Mouse (Mus musculus) midbrain, embryonic 16.5 days (tissue): ENCODE results near the gene Mbnl1. TPM values are rescaled to one million over a fixed set of nuclear protein-coding genes. Genes with fewer than 3 reads are reported as not detected.

ENCODE experiments used
- ATAC-seq: fragments of 200-750 bp; cut with Nextera tagmentation; 2 replicates; pipeline ENCODE4 v1.8.0; 2017; ENCODE audit warnings: moderate TSS enrichment
- H3K27ac ChIP-seq: fragments of 300-500 bp; sonication (generic); 2 replicates; pipeline ENCODE4 v1.5.1; 2014; ENCODE audit warnings: mild to moderate bottlenecking, low read length, mixed read lengths
- H3K27me3 ChIP-seq: fragments of 300-500 bp; sonication (generic); 2 replicates; pipeline ENCODE4 v1.6.1; 2014; ENCODE audit warnings: low read depth, low read length, mixed read lengths; ENCODE audit not compliant: control insufficient read depth, insufficient read depth
- H3K36me3 ChIP-seq: fragments of 300-500 bp; sonication (generic); 2 replicates; pipeline ENCODE4 v1.6.1; 2014; ENCODE audit warnings: mild to moderate bottlenecking, low read length, moderate library complexity, mixed read lengths; ENCODE audit not compliant: control insufficient read depth, insufficient read depth
- H3K4me1 ChIP-seq: fragments of 300-500 bp; sonication (generic); 2 replicates; pipeline ENCODE4 v1.6.1; 2014; ENCODE audit warnings: mild to moderate bottlenecking, low read length, mixed read lengths; ENCODE audit not compliant: control insufficient read depth, insufficient read depth
- H3K4me2 ChIP-seq: fragments of 300-500 bp; sonication (generic); 2 replicates; pipeline ENCODE4 v1.6.1; 2014; ENCODE audit warnings: mild to moderate bottlenecking, low read length, mixed read lengths
- H3K4me3 ChIP-seq: fragments of 300-500 bp; sonication (generic); 2 replicates; pipeline ENCODE4 v1.5.1; 2014; ENCODE audit warnings: low read depth, mild to moderate bottlenecking, low read length, moderate library complexity, mixed read lengths
- H3K9ac ChIP-seq: fragments of 300-500 bp; sonication (generic); 2 replicates; pipeline ENCODE4 v1.6.1; 2014; ENCODE audit warnings: low read depth, low read length, mixed read lengths
- H3K9me3 ChIP-seq: fragments of 300-500 bp; sonication (generic); replicated peaks from 2 replicates; pipeline ENCODE4 v1.6.1; 2014; ENCODE audit warnings: mild to moderate bottlenecking, low read length, mixed read lengths; ENCODE audit not compliant: control insufficient read depth, poor library complexity, severe bottlenecking
- WGBS: fragments of 180-500 bp; shearing (Covaris S2); extraction: QIAGEN DNeasy Blood & Tissue Kit; methylation state at CpG from one replicate; pipeline ENCODE4 v1.1.7; 2014; 5-methylcytosine and 5-hydroxymethylcytosine counted together
- polyA plus RNA-seq: library from polyadenylated mRNA; unstranded; fragments of >200 nt; fragmentation: Nextera tagmentation; extraction: Ambion mirVana; gene quantifications from 2 replicates; pipeline ENCODE4 v1.2.1, GENCODE M21; 2015

Gene Mbnl1
- polyA plus RNA-seq, 1 experiment from 2014 or later: 46.8 TPM

GRCm38 (mm10) chr3:60507979-60508378, 35.3 kb downstream of the Mbnl1 start:
- no peak overlapping the region for H3K4me3 ChIP-seq
- no peak overlapping the region for H3K4me2 ChIP-seq
- ATAC-seq: no peak

GRCm38 (mm10) chr3:60511197-60511596, 38.6 kb downstream of the Mbnl1 start:
- Histone ChIP-seq H3K4me1 (peaks cover 2% of the 10 kb centered on the region; the same call in 1 of the 2 replicates), H3K4me3 (no peak overlapping the region), H3K9me3 (no peaks in the 10 kb centered on the region), H3K36me3 (no peaks in the 10 kb centered on the region), H3K27me3 (no peaks in the 10 kb centered on the region), H3K4me2 (no peak overlapping the region), H3K9ac (no peak overlapping the region), H3K27ac (no peak overlapping the region)
- 84% methylated on average over 3 of the region's 3 CpGs for WGBS
- no peak for ATAC-seq

More at GRCm38 (mm10) chr3:60507979-60508378, 35.3 kb downstream of the Mbnl1 start:
- H3K4me1 ChIP-seq: peaks cover 6% of the 10 kb centered on the region
- H3K27me3 ChIP-seq: no peaks in the 10 kb centered on the region
- H3K9me3 ChIP-seq: no peaks in the 10 kb centered on the region
- H3K36me3 ChIP-seq: no peaks in the 10 kb centered on the region
- no peak overlapping the region for H3K9ac ChIP-seq
- 95% methylated on average over 2 of the region's 2 CpGs for WGBS
- no peak overlapping the region for H3K27ac ChIP-seq

- 24% methylated on average over 7 of the region's 7 CpGs for WGBS
- Histone ChIP-seq H3K27me3 (no peaks in the 10 kb centered on the region), H3K4me1 (peaks cover 2% of the 10 kb centered on the region; the same call in 1 of the 2 replicates), H3K36me3 (no peaks in the 10 kb centered on the region), H3K4me2 (no peak overlapping the region), H3K9ac (no peak overlapping the region), H3K27ac (no peak overlapping the region), H3K9me3 (no peaks in the 10 kb centered on the region), H3K4me3 (no peak overlapping the region)
- ATAC-seq: no peak
These were observed 40.7 kb downstream of the Mbnl1 start for GRCm38 (mm10) chr3:60513337-60513736.

- Histone ChIP-seq H3K27me3 (no peaks in the 10 kb centered on the region), H3K9ac (no peak overlapping the region), H3K4me3 (no peak overlapping the region), H3K9me3 (no peaks in the 10 kb centered on the region), H3K4me1 (peaks cover 2% of the 10 kb centered on the region; the same call in 1 of the 2 replicates), H3K27ac (no peak overlapping the region), H3K4me2 (no peak overlapping the region), H3K36me3 (no peaks in the 10 kb centered on the region)
- ATAC-seq: no peak
- 77% methylated on average over 2 of the region's 2 CpGs for WGBS
These were observed 41.1 kb downstream of the Mbnl1 start for GRCm38 (mm10) chr3:60513746-60514145.

- no peak overlapping the region for H3K4me3 ChIP-seq
- no peak for ATAC-seq
- no peak overlapping the region for H3K27ac ChIP-seq
- H3K9me3 ChIP-seq: no peaks in the 10 kb centered on the region
- no peaks in the 10 kb centered on the region for H3K36me3 ChIP-seq
- H3K4me1 ChIP-seq: peaks cover 2% of the 10 kb centered on the region; the same call in 1 of the 2 replicates
- H3K27me3 ChIP-seq: no peaks in the 10 kb centered on the region
- H3K4me2 ChIP-seq: no peak overlapping the region
- H3K9ac ChIP-seq: no peak overlapping the region
These were observed 42.8 kb downstream of the Mbnl1 start for GRCm38 (mm10) chr3:60515430-60515829.

GRCm38 (mm10) chr3:60516054-60516674, 43.5 kb downstream of the Mbnl1 start:
- Histone ChIP-seq H3K9me3 (no peaks in the 10 kb centered on the region), H3K4me1 (peaks cover 2% of the 10 kb centered on the region; the same call in 1 of the 2 replicates), H3K4me2 (no peak overlapping the region), H3K27ac (no peak overlapping the region), H3K9ac (no peak overlapping the region), H3K36me3 (no peaks in the 10 kb centered on the region), H3K4me3 (no peak overlapping the region), H3K27me3 (no peaks in the 10 kb centered on the region)
- WGBS: 33% methylated on average over 12 of the region's 12 CpGs
- ATAC-seq: no peak

GRCm38 (mm10) chr3:60517234-60517787, 44.7 kb downstream of the Mbnl1 start:
- no peaks in the 10 kb centered on the region for H3K36me3 ChIP-seq
- H3K4me1 ChIP-seq: peaks cover 2% of the 10 kb centered on the region; the same call in 1 of the 2 replicates
- no peak overlapping the region for H3K4me2 ChIP-seq
- 78% methylated on average over 3 of the region's 3 CpGs for WGBS
- no peak overlapping the region for H3K27ac ChIP-seq
- no peaks in the 10 kb centered on the region for H3K27me3 ChIP-seq
- no peak for ATAC-seq
- no peaks in the 10 kb centered on the region for H3K9me3 ChIP-seq
- no peak overlapping the region for H3K9ac ChIP-seq
- no peak overlapping the region for H3K4me3 ChIP-seq

- ATAC-seq: no peak
- Histone ChIP-seq H3K4me1 (no peaks in the 10 kb centered on the region), H3K27me3 (no peaks in the 10 kb centered on the region), H3K36me3 (no peaks in the 10 kb centered on the region), H3K9me3 (no peaks in the 10 kb centered on the region), H3K4me3 (no peak overlapping the region), H3K4me2 (no peak overlapping the region), H3K27ac (no peak overlapping the region), H3K9ac (no peak overlapping the region)
- 88% methylated on average over 3 of the region's 3 CpGs for WGBS
These were observed 46.7 kb downstream of the Mbnl1 start for GRCm38 (mm10) chr3:60519337-60519736.

GRCm38 (mm10) chr3:60524127-60524526, 51.5 kb downstream of the Mbnl1 start:
- Histone ChIP-seq H3K9me3 (no peaks in the 10 kb centered on the region), H3K4me2 (no peak overlapping the region), H3K9ac (no peak overlapping the region), H3K27ac (no peak overlapping the region), H3K4me1 (peaks cover 10% of the 10 kb centered on the region), H3K36me3 (no peaks in the 10 kb centered on the region), H3K4me3 (no peak overlapping the region), H3K27me3 (no peaks in the 10 kb centered on the region)
- no peak for ATAC-seq
- 100% methylated on average over 1 of the region's 1 CpGs for WGBS
